Mouse (Mus musculus) MEL (cell line): Measurements from ENCODE around the gene Ncam1. TPM values are rescaled to one million over a fixed set of nuclear protein-coding genes. Genes with fewer than 3 reads are reported as not detected.

ENCODE experiments used
- DNase-seq: peaks from one replicate; pipeline ENCODE4 v3.0.0; 2011; ENCODE audit warnings: low read depth, low spot score
- H3K27ac ChIP-seq: 2 replicates; pipeline ENCODE4 v1.5.1; 2012; ENCODE audit warnings: low read depth, mild to moderate bottlenecking, control low read depth, low read length, moderate library complexity; ENCODE audit not compliant: control insufficient read depth
- H3K27me3 ChIP-seq, 2 experiments: fragments of 150-350 bp in 1 of 2; sonication (generic) in 1 of 2; 2 replicates each; pipeline ENCODE4 v1.6.1; 2012; ENCODE audit warnings: low read length in 2 of 2, mild to moderate bottlenecking in 2 of 2, improper control_type of control experiment in 1 of 2, moderate library complexity in 1 of 2; ENCODE audit not compliant: insufficient read depth in 2 of 2, control insufficient read depth in 1 of 2
- H3K36me3 ChIP-seq, 2 experiments: 2 replicates each; pipeline ENCODE4 v1.6.1; 2012 to 2014; ENCODE audit warnings: low read length in 2 of 2, improper control_type of control experiment in 1 of 2, inconsistent platforms in 1 of 2, mild to moderate bottlenecking in 1 of 2; ENCODE audit not compliant: insufficient read depth in 2 of 2, control insufficient read depth in 1 of 2
- H3K4me1 ChIP-seq, 2 experiments: fragments of 150-350 bp in 1 of 2; sonication (generic) in 1 of 2; 2 replicates each; pipeline ENCODE4 v1.6.1; 2012; ENCODE audit warnings: low read length in 2 of 2, improper control_type of control experiment in 1 of 2, mild to moderate bottlenecking in 1 of 2; ENCODE audit not compliant: insufficient read depth in 2 of 2, control insufficient read depth in 1 of 2
- H3K4me3 ChIP-seq, 2 experiments: fragments of 150-350 bp in 1 of 2; sonication (generic) in 1 of 2; 2 replicates each; pipeline ENCODE4 v1.5.1; 2012; ENCODE audit warnings: low read depth in 2 of 2, low read length in 2 of 2, mild to moderate bottlenecking in 2 of 2, moderate library complexity in 2 of 2, control low read depth in 1 of 2, improper control_type of control experiment in 1 of 2; ENCODE audit not compliant: control insufficient read depth in 1 of 2, insufficient read depth in 1 of 2
- H3K79me2 ChIP-seq: 2 replicates; pipeline ENCODE4 v1.6.1; 2012; ENCODE audit warnings: mild to moderate bottlenecking, low read length, moderate library complexity; ENCODE audit not compliant: control insufficient read depth, poor library complexity, insufficient read depth
- H3K9ac ChIP-seq: 2 replicates; pipeline ENCODE4 v1.6.1; 2012; ENCODE audit warnings: low read depth, mild to moderate bottlenecking, control low read depth, low read length, moderate library complexity; ENCODE audit not compliant: control insufficient read depth, poor library complexity, severe bottlenecking
- H3K9me3 ChIP-seq: fragments of 150-350 bp; sonication (generic); replicated peaks from 2 replicates; pipeline ENCODE4 v1.6.1; 2012; ENCODE audit warnings: mild to moderate bottlenecking, low read length, improper control_type of control experiment, moderate library complexity; ENCODE audit not compliant: insufficient read depth
- CHD2 ChIP-seq: IDR thresholded peaks from 2 replicates; pipeline ENCODE4 v1.6.1; 2011; ENCODE audit warnings: low read length, improper control_type of control experiment
- ELF1 ChIP-seq: IDR thresholded peaks from 2 replicates; pipeline ENCODE4 v1.6.1; 2014; ENCODE audit warnings: low read depth, mild to moderate bottlenecking, inconsistent platforms, low read length, improper control_type of control experiment, moderate library complexity
- ETS1 ChIP-seq: IDR thresholded peaks from 2 replicates; pipeline ENCODE4 v1.6.1; 2012; ENCODE audit warnings: low read depth, mild to moderate bottlenecking, inconsistent platforms, low read length, improper control_type of control experiment, moderate library complexity
- JUND ChIP-seq: IDR thresholded peaks from 2 replicates; pipeline ENCODE4 v1.6.1; 2011; ENCODE audit warnings: low read depth, mild to moderate bottlenecking, improper control_type of control experiment, low read length
- MAFK ChIP-seq: IDR thresholded peaks from 2 replicates; pipeline ENCODE4 v1.6.1; 2011; ENCODE audit warnings: low read depth, mild to moderate bottlenecking, low read length, improper control_type of control experiment, borderline replicate concordance
- MAX ChIP-seq: IDR thresholded peaks from 2 replicates; pipeline ENCODE4 v1.6.1; 2011; ENCODE audit warnings: low read length, improper control_type of control experiment
- MXI1 ChIP-seq: IDR thresholded peaks from 2 replicates; pipeline ENCODE4 v1.6.1; 2011; ENCODE audit warnings: mild to moderate bottlenecking, low read depth, low read length, improper control_type of control experiment
- MYB ChIP-seq: IDR thresholded peaks from 2 replicates; pipeline ENCODE4 v1.6.1; 2011; ENCODE audit warnings: mild to moderate bottlenecking, low read depth, low read length, improper control_type of control experiment
- MYC ChIP-seq: IDR thresholded peaks from 2 replicates; pipeline ENCODE4 v1.6.1; 2011; ENCODE audit warnings: low read depth, mild to moderate bottlenecking, low read length, improper control_type of control experiment, moderate library complexity
- POLR2A ChIP-seq, 2 experiments: IDR thresholded peaks; 2 replicates each; pipeline ENCODE4 v1.6.1; 2011 to 2012; ENCODE audit warnings: low read length in 2 of 2, mild to moderate bottlenecking in 2 of 2, control low read depth in 1 of 2, improper control_type of control experiment in 1 of 2, low read depth in 1 of 2, moderate library complexity in 1 of 2; ENCODE audit not compliant: control insufficient read depth in 1 of 2, insufficient read depth in 1 of 2, poor library complexity in 1 of 2
- POLR2AphosphoS2 ChIP-seq: IDR thresholded peaks from 2 replicates; pipeline ENCODE4 v1.6.1; 2011; ENCODE audit warnings: low read length, improper control_type of control experiment
- RCOR1 ChIP-seq: IDR thresholded peaks from 2 replicates; pipeline ENCODE4 v1.6.1; 2012; ENCODE audit warnings: low read depth, mild to moderate bottlenecking, inconsistent platforms, low read length, improper control_type of control experiment
- SIN3A ChIP-seq: IDR thresholded peaks from 2 replicates; pipeline ENCODE4 v1.6.1; 2012; ENCODE audit warnings: low read length, improper control_type of control experiment, inconsistent platforms
- SMC3 ChIP-seq: IDR thresholded peaks from 2 replicates; pipeline ENCODE4 v1.6.1; 2011; ENCODE audit warnings: low read depth, low read length, improper control_type of control experiment
- TCF12 ChIP-seq: IDR thresholded peaks from 2 replicates; pipeline ENCODE4 v1.6.1; 2014; ENCODE audit warnings: low read depth, mild to moderate bottlenecking, inconsistent platforms, low read length, improper control_type of control experiment, moderate library complexity
- UBTF ChIP-seq: IDR thresholded peaks from 2 replicates; pipeline ENCODE4 v1.6.1; 2012; ENCODE audit warnings: low read depth, mild to moderate bottlenecking, inconsistent platforms, low read length, improper control_type of control experiment, moderate library complexity, borderline replicate concordance; ENCODE audit not compliant: insufficient read depth
- USF1 ChIP-seq: IDR thresholded peaks from 2 replicates; pipeline ENCODE4 v1.6.1; 2014; ENCODE audit warnings: low read depth, mild to moderate bottlenecking, inconsistent platforms, low read length, improper control_type of control experiment, moderate library complexity
- USF2 ChIP-seq, 2 experiments: IDR thresholded peaks; 2 replicates each; pipeline ENCODE4 v1.6.1; 2011 to 2012; ENCODE audit warnings: improper control_type of control experiment in 2 of 2, low read length in 2 of 2, borderline replicate concordance in 1 of 2, inconsistent platforms in 1 of 2, low read depth in 1 of 2, mild to moderate bottlenecking in 1 of 2; ENCODE audit not compliant: insufficient read depth in 1 of 2
- ZKSCAN1 ChIP-seq: IDR thresholded peaks from 2 replicates; pipeline ENCODE4 v1.6.1; 2012; ENCODE audit warnings: low read depth, mild to moderate bottlenecking, inconsistent platforms, low read length, improper control_type of control experiment, moderate library complexity
- ZMIZ1 ChIP-seq: IDR thresholded peaks from 2 replicates; pipeline ENCODE4 v1.6.1; 2012; ENCODE audit warnings: low read depth, mild to moderate bottlenecking, inconsistent platforms, low read length, improper control_type of control experiment, moderate library complexity
- ZNF384 ChIP-seq: IDR thresholded peaks from 2 replicates; pipeline ENCODE4 v1.6.1; 2012; ENCODE audit warnings: low read depth, mild to moderate bottlenecking, inconsistent platforms, low read length, improper control_type of control experiment
- polyA plus RNA-seq, 2 experiments: library from polyadenylated mRNA; stranded (reverse) in 1 of 2; unstranded in 1 of 2; fragments of >175 nt in 1 of 2; fragments of >200 nt in 1 of 2; gene quantifications; 2 replicates each; pipeline versions ENCODE4 v1.2.1 to v1.2.4; 2012; ENCODE audit warnings: low replicate concordance in 2 of 2, low read depth in 1 of 2; ENCODE audit not compliant: insufficient read length in 2 of 2, insufficient read depth in 1 of 2, missing spikeins in 1 of 2
- total RNA-seq: library from RNA; depleted of rRNA; stranded (reverse); fragments of 300-350 nt; gene quantifications from 2 replicates; pipeline ENCODE4 v1.2.3, GENCODE M21; 2012

Ncam1 gene
- total and polyA plus RNA-seq, 3 experiments, result not detected

GRCm38 (mm10) chr9:49531833-49532232 lies 266.9 kb downstream of the Ncam1 start:
- no peak for DNase-seq
- no peak overlapping the region for H3K4me3 ChIP-seq
- H3K36me3 ChIP-seq, result no peaks in the 10 kb centered on the region
- TF ChIP-seq RCOR1 (no peak), SIN3A (no peak), ZKSCAN1 (no peak), MXI1 (no peak), USF1 (no peak), MYB (no peak), UBTF (no peak), MAFK (no peak), SMC3 (no peak), JUND (no peak), MYC (no peak), TCF12 (no peak), ZMIZ1 (no peak), ZNF384 (no peak), ELF1 (no peak), USF2 (IDR thresholded peaks at IDR 0.05; ENCODE audit: borderline replicate concordance in 1 of 2, insufficient read depth in 1 of 2, low read depth in 1 of 2, low read length in 2 of 2) (no peak), POLR2AphosphoS2 (no peak), CHD2 (no peak), POLR2A (IDR thresholded peaks at IDR 0.05; ENCODE audit: control insufficient read depth in 1 of 2, insufficient read depth in 1 of 2, low read depth in 1 of 2, low read length in 2 of 2, poor library complexity in 1 of 2) (no peak)
- H3K9ac ChIP-seq, result no peak overlapping the region
- H3K4me1 ChIP-seq, result no peaks in the 10 kb centered on the region
- no peaks in the 10 kb centered on the region for H3K27me3 ChIP-seq
- H3K27ac ChIP-seq, result no peak overlapping the region
- no peaks in the 10 kb centered on the region for H3K9me3 ChIP-seq
- H3K79me2 ChIP-seq, result no peaks in the 10 kb centered on the region

GRCm38 (mm10) chr9:49531257-49531656 lies 267.5 kb downstream of the Ncam1 start:
- TF ChIP-seq ZNF384 (no peak), ETS1 (no peak), MAX (no peak)
- H3K27ac ChIP-seq, result no peak overlapping the region
- no peaks in the 10 kb centered on the region for H3K4me1 ChIP-seq
- H3K4me3 ChIP-seq, result no peak overlapping the region
- H3K79me2 ChIP-seq, result no peaks in the 10 kb centered on the region
- no peaks in the 10 kb centered on the region for H3K27me3 ChIP-seq
- no peak overlapping the region for H3K9ac ChIP-seq
- no peaks in the 10 kb centered on the region for H3K9me3 ChIP-seq
- no peaks in the 10 kb centered on the region for H3K36me3 ChIP-seq
- DNase-seq, result no peak
